Mouse (Mus musculus): ENCODE results near the gene Lmntd1.

Gene Lmntd1

GRCm38 (mm10) chr6:145614219-145614618 lies at the start of gene Lmntd1:
Lmntd1 (minus strand) TSS chr6:145614319.
- DNase-seq (ENCODE audit: low spot score), result no peak

- no peak for DNase-seq (ENCODE audit: low spot score)
Measured at GRCm38 (mm10) chr6:145660943-145661342, 46.8 kb upstream of the Lmntd1 start.

- no peak for DNase-seq (ENCODE audit: low spot score)
Measured at GRCm38 (mm10) chr6:145659116-145659515, 45.0 kb upstream of the Lmntd1 start.

GRCm38 (mm10) chr6:145656740-145657591 lies 42.8 kb upstream of the Lmntd1 start:
- no peak for DNase-seq (ENCODE audit: low spot score)

DNA sequence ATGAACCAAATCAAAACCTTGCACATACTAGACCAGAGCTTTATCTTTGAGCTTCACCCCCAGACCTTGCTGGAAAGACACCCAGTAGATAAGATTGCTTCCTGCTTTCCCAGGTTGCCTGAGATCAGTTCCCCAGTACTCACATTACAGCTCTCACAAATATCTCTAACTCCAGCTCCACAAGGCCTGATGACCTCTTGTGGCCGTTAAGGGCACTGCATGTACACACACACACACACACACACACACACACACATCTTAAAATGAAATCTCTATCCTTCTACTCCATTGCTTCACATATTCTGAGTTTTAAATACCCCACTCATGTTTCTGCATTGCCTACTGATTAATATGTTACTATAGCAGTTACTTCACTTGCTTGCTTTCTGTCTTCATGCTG lies 41.6 kb upstream of the Lmntd1 start:
- no peak for DNase-seq (ENCODE audit: low spot score)

DNA sequence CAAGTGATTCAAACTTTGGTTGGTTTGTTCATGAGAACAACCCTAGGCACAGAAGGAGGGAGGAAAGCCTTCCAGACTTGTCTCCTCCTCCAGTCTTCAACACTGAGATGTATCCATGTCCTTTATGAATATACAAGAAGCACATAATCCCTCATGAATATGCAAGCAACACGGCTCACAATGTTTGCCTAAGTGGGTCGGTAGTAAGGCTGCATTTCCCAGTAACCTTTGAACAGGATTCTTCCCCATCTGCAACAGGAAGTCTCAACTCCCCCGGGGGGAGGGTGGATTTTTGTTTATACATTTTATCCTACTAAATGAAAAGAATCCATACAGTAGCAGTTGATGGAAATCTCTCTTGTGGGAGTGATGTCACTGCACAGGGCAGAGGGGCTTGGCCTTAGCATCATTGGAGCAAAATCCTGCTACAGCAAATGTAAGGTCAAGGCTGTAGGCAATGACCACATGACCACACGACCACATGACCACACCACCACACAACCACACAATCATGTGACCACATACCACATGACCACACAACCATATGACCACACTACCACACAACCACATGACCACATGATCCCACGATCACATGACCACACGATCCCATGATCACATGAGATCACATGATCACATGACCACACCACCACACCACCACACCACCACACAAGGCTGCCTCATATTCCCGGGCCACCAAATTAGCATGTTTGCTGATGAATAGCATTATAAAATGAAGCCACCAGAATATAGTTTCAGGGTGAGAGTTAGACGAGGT lies 40.1 kb upstream of the Lmntd1 start:
- no peak for DNase-seq (ENCODE audit: low spot score)

- DNase-seq (ENCODE audit: low spot score), result no peak
Measured at GRCm38 (mm10) chr6:145653626-145654025, 39.5 kb upstream of the Lmntd1 start.

- no peak for DNase-seq (ENCODE audit: low spot score)
Measured at GRCm38 (mm10) chr6:145652986-145653385, 38.9 kb upstream of the Lmntd1 start.

- DNase-seq (ENCODE audit: low spot score), result no peak
Measured at GRCm38 (mm10) chr6:145651976-145652375, 37.9 kb upstream of the Lmntd1 start.

GRCm38 (mm10) chr6:145640971-145641506 lies 26.9 kb upstream of the Lmntd1 start:
- no peak for DNase-seq (ENCODE audit: low spot score)

DNA sequence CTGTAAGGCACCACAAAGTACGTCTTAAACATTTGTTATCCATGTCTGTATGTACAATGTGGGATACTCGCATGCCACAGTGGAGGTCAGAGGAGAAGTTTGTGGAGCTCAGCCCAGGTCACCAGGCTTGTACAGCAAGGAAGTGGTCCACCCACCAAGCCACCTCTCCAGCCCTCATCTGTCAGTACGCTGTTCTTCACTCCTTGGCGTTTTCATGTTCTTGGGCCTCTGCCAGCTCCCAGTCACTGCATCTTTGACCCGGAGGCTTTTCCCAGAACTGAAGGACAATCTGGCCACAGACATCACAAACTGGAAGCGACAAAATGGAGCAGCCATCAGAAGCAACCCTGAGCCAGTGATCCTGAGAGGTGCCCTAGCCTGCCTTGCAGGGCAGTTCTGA lies 24.1 kb upstream of the Lmntd1 start:
- no peak for DNase-seq (ENCODE audit: low spot score)

GRCm38 (mm10) chr6:145636682-145637081 lies 22.6 kb upstream of the Lmntd1 start:
- no peak for DNase-seq (ENCODE audit: low spot score)

DNA sequence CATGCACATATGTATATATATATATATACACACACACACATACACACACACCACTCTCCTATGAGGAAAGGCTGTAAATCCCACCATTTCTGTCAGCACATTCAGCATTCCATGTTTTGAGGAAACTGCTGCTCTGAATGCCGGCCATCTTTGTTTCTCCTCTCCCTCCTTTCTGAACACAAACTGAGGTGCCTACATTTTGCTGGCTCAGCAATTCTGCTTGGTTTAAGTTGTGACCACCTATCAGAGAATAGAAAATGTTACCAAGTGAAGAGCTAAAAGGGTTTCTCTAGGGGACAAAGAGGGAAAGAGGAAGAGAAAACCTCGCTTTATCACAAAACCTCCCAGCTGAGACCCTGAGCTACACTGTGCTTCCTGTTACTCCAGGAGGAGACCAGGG lies 20.3 kb upstream of the Lmntd1 start:
- no peak for DNase-seq (ENCODE audit: low spot score)

DNA sequence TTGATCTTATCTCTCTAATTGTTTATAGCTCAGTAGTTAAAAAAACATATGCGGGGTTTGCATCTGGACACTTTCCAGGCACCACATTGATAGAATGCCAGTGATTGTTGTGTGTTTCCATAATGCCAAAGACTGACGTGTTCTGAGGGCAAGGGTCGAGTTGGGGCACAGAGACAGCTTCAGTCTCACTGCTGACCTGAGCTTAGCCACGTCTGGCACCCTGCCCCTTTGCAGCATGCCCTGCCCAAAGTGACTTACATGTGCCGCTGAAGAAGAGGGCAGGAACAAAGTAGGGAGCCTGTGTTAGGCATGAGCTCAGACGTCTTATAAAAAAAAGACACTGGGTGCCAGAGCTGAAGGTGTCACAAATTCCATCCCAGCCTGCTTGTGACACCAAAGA lies 16.1 kb upstream of the Lmntd1 start:
- DNase-seq (ENCODE audit: low spot score), result no peak

DNA sequence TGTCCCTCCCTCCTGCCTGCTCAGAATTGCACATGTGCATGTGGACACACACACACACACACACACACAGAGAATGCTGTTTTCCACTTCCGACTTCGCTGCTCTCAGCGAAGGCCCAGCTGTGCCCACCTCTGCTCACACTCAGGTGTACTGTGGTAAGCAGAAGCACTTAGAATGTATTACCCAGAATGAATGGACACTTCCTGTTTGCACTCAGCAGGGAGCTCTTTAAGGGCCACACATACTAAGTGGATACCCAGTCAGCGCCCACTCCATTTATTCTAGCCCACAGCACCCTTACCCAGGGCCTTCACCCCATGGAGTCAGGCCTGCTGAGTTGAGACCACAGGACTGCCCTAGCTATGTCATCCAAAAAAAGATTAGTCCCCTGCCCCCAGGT lies 9.0 kb upstream of the Lmntd1 start:
- DNase-seq (ENCODE audit: low spot score), result no peak

DNA sequence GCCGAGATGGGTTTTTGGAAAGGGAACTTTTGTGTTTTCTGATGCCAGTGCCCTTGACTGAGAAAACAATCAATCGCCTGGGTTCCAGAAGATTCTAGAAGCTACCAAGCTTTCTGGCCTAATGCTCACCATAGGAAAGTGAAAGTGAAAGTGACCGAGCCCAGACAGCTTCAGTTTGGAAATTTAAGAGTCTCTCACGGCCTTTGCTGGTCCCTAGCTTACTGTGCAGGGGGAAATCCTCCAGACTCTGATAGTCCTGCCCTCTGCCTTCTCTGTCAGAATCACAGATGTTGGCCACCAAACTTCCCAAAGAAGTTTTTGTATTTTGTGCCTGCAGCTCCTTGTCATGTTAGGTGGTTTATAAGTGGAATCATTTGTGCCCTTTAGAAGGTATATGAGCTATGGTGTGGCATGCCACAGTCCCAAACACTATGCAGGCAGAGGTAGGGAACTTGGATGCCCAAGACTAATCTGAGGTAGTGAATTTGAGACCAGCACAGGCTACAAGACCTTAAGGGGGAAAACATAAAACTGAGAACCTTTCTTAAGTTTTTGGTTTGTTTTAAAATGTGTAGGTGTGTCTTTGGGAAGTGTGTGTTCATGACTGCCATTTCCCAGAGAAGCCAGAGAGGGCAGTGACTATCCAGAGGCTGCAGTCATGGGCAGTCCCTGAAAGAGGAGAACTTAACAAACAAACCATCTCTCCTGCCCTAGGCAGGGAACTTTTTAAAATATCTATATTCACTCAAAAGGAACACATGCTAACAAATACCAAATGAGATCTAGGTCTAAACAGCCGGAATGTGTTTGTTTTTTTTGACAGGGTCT lies 2.5 kb upstream of the Lmntd1 start:
- no peak for DNase-seq (ENCODE audit: low spot score)

DNA sequence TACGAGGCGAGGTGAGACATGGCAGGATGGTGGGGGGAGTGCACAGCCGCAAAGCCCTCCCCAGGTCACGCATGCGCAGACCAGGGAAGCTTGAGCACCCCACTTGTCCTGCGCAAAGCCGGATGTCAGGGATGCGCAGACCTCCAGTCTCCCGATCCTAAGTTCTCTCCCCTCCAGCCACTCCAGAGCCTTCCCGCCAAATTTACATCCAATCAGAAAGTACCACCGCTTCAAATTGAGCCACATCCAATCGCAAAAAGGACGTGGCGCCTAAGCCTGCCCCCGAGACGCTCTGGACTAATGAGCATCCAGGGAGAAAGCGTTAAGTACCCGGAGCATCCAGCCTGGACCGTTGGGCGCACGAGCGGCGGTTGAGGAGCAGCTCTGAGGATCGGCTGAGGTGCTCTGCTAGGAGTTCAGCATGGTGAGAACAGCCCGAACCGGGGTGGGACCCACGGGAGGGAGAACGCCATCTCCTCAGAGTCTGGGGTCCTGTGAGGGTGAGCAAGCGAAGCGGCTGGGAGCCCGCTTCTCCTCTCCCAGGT lies 1.6 kb upstream of the Lmntd1 start, which contains the start of gene Tuba3b:
Gene Tuba3b, plus strand, starts transcription at position 92 of the 545 bp plus-strand sequence.
- DNase-seq (ENCODE audit: low spot score), result no peak

GRCm38 (mm10) chr6:145612611-145613010 lies 1.5 kb downstream of the Lmntd1 start:
- no peak for DNase-seq (ENCODE audit: low spot score)

- no peak for DNase-seq (ENCODE audit: low spot score)
Measured at GRCm38 (mm10) chr6:145610901-145611300, 3.2 kb downstream of the Lmntd1 start.

- no peak for DNase-seq (ENCODE audit: low spot score)
Measured at GRCm38 (mm10) chr6:145608693-145609092, 5.4 kb downstream of the Lmntd1 start.

DNA sequence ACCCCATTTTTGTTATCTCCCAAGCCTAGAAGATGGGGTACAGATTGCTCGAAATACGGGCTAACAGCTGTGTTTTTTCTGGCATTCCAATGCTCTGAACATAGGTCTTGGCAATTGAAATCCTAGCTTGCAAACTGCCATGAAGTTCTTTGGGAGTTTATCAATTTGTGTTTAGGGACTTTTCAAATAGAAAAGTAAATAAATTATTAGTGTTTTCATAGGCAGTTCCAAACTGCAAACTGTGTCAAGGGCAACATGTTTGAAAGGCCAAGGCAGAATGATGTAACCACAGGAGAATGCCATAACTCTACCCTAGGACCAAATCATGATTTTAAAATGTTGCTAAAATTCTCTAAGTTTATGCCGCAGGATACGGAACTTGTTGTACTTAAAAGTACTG lies 6.4 kb downstream of the Lmntd1 start:
- DNase-seq (ENCODE audit: low spot score), result no peak

DNA sequence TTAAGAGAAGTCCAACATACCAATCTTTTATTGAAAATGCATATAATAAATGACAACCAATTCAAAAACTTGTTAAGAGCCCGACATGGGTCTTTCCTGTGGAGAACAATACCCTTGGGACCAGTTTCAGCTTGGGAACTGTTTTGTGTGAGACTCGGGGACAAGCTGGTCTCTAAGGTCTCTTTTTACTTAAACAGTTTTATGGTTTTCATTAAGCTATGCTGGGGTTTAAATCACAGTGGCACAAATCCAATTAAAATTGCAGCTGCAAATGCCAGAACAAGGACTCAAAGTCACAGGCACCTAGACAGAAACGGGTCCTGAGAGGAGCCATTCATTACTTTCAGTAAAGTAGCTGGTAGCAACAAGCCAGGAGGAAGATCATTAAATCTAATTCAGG lies 8.9 kb downstream of the Lmntd1 start:
- DNase-seq (ENCODE audit: low spot score), result no peak

Measured in yolk sac, embryonic 10.5 days (tissue).